Mouse (Mus musculus) adipocyte (in vitro differentiated cells): ENCODE results near the gene Chd9.
A peak's percentile ranks its signal among the peaks of the same experiment; 100 is the strongest.

ENCODE experiments used
- DNase-seq: peaks from one replicate; pipeline ENCODE4 v3.0.0-alpha.2; 2016; ENCODE audit warnings: low spot score

The Chd9 gene

DNA sequence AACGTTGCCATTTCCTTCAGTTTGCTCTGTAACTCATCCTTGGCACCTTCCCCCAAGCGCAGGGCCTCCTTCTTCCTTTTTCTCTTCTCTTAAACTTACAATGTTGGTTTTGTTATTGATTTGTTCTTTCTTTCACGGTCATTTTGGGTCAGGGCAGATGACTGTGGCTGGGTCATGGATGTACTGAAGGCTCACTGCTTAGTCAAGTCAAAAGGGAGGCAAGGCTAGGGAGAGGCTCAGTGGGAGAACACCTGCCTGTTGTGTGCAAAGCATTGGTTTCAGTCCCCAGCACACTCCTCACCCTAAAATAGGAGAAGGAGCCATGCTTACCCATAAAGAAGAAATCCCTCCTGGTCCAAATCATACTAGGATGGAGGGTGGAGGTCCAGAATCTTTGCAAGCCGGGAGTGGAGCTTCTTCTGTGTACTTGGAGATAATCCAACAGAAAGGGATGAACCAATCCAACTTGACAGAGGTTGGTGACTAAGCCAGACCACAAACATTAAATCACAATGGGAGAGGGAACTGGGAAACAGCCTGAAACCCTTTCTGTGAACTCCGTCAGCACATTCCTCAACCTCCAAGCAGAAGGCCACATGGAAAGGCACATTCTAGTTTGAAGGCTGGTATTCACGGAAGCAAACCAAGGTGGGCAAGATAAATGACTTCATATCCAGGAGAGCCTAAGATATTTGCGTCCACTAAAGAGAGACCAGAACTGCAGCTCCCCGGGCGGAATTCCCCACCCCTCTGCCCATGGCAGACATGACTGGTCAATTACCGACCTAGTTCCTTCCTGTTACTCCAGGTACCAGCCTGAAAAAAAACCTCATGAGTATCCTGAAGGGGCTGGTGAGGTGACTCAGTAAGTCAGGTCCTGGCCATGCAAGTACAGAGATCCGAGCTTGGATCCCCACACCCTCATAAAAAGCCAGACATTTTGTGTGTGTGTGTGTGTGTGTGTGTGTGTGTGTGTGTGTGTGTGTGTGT, 11.9 kb downstream of the Chd9 start:
- DNase-seq, result peak; percentile 86

DNA sequence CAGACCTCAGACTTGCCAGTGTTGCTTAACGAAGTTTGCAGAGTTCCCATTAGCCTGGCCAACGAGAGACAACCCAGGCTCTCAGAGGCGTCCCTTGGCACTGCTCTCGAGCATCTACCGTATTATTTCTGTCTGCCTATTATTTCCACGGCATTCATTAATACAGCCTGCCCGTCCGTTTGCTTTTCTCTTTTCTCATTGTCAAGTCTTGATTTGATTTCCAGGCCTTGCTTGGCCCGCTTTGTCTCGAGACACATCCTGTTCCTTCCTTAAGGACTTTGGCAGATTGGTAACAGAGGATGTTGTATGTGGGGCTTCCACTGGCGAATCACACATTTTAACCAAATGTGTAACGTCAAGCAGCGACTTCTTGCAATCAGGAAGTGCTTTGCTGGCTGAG, 13.2 kb downstream of the Chd9 start:
- DNase-seq, result no peak

DNA sequence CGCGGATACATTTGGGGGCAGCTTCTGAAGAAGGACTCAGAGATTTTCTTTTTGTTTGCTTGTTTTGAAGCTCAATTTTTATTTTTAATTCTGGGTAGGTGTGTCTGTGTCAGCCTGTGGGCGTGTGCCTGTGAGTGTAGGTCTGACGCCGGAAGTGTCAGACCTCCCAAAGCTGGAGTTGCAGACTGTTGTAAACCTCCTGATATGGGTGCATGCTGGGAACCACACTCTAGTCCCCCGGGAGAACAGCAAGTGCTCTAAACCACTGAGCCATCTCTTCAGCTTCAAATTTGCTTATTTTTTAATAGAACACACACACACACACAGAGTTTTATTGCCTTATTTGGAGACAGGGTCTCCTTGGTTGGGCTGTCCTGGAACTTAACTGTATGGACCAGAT, 15.0 kb downstream of the Chd9 start:
- no peak for DNase-seq

DNA sequence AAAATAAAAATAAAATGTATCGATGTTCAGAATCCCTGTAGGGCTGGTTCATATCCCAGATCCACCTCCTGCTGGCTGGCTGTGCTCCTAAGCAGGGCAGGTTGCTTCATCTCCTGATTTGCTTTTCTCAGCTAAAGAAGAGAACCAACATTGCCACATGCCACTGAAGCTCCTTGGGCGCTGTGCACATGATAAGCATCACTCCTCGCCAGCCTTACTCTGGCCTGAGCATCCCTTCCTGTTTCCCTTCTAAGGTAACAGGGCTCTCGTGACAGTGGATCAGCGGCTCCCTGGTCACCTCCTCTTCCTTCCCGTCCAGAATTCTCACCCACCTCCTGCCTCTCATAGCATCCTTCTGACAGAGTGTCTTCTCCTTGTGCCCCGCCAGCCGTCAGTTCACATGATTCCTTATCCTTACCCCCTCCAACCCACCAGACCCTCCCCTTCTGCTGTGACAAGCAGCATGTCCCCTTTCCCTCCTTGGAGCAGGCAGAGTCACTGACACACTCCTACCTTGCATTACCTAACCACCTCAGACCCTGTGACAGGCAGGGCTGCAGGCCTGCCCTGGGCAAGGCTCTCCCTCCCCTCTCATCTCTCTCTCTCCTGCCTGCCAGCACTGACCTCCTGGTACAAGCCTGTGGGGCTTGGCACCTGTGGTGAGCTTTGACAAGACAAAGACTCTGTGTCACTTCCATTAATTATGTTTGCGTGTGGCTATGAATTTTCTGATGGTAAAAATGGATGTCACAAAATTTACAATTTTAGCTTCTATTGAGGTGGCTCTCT, 16.2 kb downstream of the Chd9 start:
- DNase-seq, result no peak

DNA sequence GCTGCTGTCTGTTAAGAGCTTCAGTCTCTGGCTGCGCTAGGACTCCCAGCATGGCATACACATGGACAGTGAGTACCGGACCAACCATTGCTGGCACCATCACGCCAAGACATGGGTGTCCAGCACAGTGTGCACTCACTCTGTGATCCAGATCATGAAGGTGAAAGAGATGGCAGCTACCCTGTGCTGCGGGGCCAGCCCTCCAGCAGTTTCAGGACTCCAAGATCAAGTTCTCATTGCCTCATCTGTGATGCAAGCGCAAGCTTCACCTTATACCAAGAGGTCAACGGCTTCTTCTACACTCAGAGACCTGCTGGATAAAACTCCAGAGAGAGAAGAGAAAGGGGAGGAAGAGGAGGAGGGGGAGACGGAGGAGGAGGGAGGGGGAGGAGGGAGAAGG, 19.8 kb downstream of the Chd9 start:
- peak; percentile 33 for DNase-seq

DNA sequence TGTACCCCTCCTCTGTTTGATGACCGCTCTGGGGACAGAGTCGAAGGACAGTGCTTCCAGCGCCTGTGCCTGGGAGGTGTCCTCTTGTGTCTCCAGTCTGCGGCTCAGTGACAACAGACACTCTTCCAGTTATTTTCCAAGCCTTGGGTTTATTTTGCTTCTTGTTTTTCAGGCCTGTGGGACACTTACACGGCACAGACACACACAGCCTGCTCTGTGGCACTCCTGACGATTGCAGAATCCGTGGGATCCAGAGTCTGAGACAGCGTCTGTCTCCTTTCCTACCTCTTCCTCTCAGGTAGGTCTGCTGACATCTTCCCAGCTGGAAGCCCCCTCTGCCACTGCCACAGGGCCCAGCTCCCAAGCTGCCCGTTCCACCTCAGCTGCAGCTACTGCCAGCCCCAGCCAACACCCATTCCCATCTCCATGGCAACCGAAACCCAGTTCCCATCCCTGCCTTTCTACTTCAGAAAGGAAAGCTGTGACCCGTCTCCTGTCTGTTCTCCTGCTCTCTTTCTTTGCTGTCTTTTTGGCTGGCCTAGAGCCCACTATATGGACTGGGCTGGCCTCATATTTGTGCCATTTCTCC, 21.4 kb downstream of the Chd9 start:
- DNase-seq, result no peak

DNA sequence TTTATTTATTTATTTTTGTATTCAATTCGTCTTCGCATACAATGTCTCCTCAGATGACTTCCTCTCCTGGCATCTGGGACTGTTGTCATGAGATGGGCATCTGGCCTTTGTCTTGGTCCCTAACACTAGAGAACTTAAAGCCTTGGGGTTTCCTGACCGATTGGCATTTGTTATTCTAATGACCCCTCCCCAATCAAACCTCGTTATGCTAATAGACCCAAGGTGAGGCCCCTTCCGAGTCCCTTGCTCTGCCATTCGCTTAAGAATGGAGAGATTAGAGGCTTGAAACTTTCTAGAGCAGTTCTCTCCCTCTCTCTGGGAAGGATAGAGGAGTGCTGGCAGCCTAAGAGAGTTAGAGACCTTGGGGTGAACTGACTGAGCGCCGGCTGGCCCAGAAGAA, 23.4 kb downstream of the Chd9 start:
- DNase-seq, result no peak

DNA sequence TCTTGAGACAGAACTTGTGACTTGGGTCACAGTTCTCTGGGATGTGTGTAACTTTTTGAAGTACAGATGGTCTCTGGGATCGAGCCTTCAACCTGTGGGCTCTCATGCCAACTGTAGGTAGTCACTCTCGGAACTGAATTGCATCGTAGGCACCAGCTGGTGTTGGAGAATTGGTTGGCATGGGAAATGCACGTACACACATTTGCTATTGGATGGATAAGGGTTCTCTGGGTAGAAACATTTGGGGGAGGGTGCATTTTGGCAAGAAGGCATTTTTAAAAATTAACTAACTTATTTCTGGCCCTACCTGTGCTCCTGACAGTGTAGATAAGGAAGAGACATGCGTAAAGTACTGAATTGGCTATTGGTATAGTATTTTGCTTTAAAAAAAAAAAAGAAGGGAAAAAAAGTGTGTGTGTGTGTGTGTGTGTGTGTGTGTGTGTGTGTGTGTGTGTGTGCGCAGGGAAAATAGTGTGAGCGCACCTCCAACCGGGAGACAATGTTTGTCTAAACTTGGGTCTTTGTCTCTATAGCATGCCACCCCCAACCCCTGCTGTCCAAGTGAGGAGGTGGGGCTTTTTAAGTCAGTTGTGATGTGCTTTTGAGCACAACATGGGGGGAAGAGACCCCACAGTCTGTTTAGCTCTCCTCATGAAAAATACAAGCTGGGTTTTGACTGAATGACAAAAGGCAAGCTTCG, 26.0 kb downstream of the Chd9 start:
- DNase-seq, result no peak

DNA sequence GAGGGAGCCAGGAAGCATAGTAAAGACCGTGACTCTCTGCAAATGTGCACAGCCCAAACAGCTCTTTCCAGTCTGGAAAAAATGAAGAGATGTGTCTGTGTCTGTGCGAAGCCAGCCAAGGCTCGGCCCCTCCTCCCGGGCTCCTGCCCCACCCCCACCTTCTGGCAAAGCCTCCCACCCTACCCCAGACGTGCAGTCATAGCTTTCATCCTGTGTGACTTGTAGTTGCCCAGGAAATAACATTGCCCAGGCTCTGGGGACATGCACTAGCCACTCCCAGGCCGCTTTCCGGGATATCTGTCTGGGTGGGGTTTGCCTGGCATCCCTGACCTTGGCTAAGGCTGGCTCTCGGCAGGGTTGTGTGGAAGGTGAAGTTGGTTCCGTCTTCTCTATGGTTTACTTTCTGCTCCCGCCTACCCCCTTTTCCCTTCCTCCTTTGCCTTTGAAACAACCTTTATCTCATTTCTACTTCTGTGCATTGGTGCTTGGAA, 26.6 kb downstream of the Chd9 start:
- no peak for DNase-seq

DNA sequence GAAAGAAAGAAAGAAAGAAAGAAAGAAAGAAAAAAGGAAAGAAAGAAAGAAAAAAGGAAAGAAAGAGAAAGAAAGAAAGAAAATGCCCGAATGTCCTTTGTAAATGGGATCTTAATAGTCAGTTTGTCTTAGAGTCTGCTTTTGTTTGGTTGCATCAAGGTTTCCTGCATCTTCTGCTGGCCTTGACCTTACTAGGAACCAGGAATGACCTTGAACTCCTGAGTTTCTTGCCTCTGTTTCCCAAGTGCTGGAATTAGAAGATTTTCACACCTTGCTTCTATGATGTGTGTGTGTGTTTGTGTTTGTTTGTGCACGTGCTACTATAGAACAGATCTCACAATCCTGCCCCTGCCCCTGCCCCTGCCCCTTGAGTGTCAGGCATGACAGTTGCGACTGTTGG, 28.0 kb downstream of the Chd9 start:
- DNase-seq, result no peak

DNA sequence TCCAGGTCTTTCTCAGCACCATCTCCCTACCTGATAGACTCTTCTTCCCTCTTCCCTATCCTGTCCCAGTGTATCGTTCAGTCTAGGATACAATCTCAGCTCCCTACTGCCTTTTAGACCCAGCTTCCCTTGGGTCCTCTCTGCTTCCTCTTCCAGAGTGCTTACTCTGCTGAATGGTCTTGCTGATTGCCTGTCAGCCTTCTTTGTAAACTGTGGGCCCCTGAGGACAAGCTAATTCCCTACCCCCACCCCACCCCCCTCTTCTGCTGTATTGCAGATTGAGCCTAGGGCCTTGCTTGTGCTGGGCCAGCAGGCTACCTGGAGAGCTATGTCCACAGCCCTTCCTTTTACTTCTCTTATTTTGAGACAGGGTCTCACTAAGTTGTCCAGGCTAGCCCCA, 28.8 kb downstream of the Chd9 start:
- no peak for DNase-seq

DNA sequence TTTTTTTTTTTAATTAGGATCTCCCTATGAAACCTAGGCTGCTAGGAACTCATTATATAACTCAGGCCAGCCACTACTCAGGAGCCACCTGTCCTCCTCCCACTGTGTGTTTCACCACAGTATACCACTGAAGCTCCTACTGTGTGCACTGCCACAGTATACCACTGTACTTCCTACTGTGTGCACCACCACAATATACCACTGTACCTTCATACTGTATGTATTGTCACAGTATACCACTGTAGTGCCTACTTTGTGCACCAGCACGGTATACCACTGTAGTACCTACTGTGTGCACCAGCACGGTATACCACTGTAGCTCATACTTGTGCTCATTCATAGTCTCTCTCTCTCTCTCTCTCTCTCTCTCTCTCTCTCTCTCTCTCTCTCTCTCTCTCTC, 29.9 kb downstream of the Chd9 start:
- no peak for DNase-seq

DNA sequence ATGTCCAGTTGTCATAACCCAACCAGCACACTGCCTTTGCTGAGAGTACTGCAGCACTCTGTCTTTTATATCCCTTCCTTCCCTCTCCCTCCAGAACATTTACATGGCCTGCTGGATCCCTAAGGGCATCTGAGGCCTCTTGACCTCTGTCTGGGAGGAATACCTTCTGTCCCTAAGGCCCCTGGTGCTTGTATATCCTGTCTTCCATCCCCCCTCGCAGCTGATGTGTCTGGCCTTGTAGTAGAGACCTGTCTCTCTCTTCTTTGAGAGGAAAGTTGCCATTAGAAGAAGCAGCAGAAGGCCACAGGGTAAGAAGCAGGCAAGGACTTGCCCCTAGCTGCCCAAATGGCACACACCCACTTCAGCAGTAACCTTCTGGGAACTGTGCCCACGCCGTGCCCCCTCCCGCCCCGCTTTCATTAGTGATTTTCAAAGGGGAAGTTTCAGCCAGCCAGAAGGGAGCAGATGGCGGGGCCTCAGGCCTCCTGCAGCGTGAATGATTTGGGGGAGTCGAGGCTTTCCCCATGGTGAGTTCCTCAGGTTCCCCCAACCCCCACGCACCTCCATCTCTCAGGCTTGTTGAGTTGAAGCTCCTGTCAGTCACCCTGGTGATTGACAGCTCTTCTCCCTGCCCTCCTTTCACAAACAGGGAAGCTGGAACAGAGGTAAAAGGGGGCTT, 33.3 kb downstream of the Chd9 start:
- DNase-seq, result no peak

DNA sequence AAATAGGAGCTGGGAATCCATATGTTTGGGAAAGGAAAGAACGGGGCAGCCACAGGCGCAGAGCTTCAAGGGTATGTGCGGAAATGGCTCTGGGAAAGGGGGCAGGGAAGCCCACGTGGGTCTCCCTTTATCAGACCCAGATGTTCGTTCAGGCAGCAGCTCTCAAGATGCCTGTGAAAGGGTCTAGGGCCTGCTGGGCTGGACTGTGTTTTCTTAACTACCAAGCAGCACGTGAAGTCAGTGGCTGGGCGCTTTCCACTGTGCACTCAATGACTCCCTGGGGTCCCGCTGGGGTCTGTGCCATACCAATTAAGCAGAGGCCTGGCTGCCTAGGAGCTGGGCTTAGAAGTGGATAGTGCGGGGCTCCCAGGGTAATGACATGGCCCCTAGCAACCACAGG, 33.9 kb downstream of the Chd9 start:
- DNase-seq, result peak; percentile 64

DNA sequence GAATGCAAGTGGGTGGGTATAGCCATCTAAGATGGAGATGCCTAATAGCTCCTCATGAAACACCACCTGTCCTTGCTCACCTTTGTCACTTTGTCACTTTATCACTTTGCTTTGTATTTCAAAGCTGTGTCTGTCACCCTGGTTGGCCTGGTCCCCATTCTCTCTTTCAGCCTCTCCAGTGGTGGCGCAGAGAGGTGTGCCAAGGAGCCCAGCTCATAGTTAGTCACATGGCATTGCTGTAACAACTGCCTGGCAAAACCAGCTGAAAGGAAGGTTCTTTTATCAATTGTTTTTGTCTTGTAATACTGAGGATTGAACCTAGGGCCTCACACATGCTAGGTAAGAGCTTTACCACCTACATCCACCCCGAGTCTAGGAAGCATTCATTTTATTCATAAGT, 38.9 kb downstream of the Chd9 start:
- DNase-seq, result no peak

DNA sequence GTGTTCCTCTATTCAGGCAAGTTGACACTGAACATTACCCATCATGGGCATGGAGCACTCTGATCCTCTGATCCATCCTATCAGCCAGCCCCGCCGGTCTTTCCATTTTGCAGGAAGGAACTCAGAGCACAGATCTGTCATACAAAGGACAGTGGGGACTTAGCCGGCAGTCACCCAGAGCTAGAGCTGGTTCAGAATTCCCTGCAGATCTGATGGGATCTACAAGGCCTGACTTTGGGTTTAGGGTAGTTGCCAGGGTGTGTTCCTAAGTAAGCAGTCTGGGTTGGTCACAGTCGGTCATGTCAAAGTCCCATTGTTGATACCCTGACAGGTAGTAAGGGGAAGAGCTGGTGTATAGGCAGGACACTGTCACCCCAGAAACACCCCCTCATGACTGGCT, 39.8 kb downstream of the Chd9 start:
- no peak for DNase-seq

DNA sequence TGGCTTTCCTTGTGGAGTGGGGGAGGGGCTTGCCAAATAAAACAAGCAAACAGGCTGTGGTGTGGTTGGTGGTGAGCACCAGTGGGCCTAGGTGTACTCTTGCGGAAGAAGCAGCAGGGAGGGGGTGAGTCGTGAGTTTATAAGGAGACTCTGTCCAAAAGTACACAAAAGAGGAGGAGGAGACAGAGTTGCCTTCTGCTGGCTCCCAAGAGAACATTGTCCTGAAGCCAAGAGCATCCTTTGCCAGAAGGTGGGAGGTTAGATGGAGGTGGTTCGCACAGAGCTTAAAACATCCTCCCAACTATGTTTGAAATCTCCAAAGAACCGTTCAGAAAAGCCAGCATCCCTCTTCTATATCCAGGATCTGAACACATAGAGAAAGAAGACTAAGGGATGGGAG, 40.2 kb downstream of the Chd9 start:
- peak; percentile 58 for DNase-seq

DNA sequence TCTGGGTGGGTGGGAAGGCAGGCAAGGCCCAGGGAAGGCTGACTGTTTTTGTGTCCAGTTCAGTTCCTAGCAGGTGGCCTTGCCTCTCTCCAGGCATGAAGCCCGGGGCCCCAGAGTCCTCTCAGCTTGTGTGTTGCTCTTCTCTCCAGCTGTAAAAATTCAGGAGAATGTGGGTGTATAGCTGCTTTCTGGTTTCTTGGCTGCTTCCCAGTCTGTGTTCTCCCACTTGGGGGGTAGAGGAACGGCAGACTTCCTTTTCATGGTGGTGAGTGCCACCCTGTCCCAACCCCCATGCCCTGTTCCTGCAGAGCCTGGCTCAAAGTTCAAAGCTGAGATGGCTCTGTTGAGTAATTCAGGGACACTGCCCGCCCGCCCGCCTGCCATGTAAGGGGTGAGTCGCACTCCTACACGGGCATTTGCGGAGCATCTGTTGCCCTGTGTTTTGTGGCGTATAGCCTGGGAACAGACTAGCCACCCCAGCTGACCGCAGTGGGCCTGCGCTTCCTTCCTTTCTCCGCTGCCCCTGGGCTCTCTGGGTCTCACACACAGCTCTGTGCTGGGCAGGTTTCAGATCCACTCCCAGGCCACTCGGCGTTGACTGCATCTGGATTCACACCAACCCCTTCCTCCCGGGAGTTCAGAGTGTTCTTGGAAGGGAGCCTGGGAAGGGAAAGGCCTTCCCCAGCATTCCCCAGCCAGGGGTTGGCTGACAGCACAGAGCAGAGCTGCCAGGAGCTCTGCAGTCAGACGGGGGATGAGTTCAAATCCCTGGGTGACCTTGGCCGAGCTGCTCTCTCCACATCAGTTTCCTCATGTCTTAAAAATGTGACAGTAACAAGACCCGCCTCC, 41.1 kb downstream of the Chd9 start:
- DNase-seq, result peak; percentile 100

DNA sequence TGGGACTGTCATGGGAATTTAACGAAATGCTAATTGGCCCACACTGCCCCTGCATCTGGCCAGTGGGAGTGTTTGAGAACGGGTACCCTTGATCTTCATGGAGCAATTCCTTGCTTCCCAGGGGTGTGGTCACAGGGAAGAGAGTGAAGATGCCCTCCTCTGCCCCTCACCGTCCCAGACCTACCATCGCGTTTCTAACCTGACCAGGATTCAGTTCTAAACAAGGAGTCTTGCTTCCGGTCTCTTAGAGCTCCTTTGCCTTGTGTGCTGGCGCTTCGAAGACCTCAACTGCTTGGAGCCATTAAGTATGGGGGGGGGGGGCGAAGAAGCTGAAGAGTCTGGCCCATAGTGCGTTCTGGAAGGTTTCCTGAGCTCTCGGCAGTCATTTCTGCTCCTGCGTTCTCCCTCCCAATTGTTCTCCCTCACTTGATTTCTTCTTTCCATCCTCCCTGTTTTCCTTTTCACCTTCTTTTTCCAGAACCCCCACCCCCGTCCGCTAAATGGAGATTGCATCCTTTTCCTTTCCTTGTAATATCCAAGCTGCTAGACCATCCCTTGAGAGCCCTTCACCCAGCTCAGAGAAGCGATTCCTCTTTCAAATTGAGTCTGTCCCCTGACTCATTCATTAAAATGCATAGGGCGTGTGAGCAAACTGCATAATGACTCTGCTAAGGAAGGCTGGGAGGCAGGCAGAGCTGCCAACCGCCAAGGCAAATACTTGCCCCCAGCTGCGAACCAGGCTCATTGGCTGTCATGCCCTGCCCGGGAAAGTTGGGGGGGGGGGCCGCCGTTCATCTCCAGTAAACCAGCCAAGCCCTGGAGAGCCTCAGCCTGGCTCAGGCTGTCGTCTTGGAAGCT, 42.0 kb downstream of the Chd9 start:
- DNase-seq, result peak; percentile 85
